Mouse (Mus musculus): ENCODE results near the gene Cyb5r1. TPM values are rescaled to one million over a fixed set of nuclear protein-coding genes. Genes with fewer than 3 reads are reported as not detected.

Cyb5r1 gene
- polyA plus RNA-seq, 1 experiment from 2014 or later = 39.9 TPM

- no peaks in the 10 kb centered on the region for H3K27me3 ChIP-seq (ENCODE audit: control insufficient read depth, insufficient read depth, low read length)
Measured at GRCm38 (mm10) chr1:134374124-134374523, 31.2 kb upstream of the Cyb5r1 start.

GRCm38 (mm10) chr1:134381051-134381450, 24.3 kb upstream of the Cyb5r1 start:
- WGBS = 66% methylated on average over 2 of the region's 2 CpGs

More at GRCm38 (mm10) chr1:134374124-134374523, 31.2 kb upstream of the Cyb5r1 start:
- ATAC-seq (ENCODE audit: insufficient number of reproducible peaks, insufficient read depth, low FRiP score, low read depth) = no peak
- Histone ChIP-seq H3K4me1 (ENCODE audit: control insufficient read depth, insufficient read depth, low read length) (no peaks in the 10 kb centered on the region), H3K9me3 (ENCODE audit: control insufficient read depth, low read depth, low read length) (peaks cover 5% of the 10 kb centered on the region; the same call in 1 of the 2 replicates), H3K27ac (ENCODE audit: low read length) (no peak overlapping the region), H3K36me3 (ENCODE audit: control insufficient read depth, insufficient read depth, low read length) (no peaks in the 10 kb centered on the region), H3K4me3 (ENCODE audit: low read depth, low read length) (no peak overlapping the region), H3K9ac (replicated peaks; ENCODE audit: low read depth, low read length) (no peak overlapping the region), H3K4me2 (replicated peaks; ENCODE audit: low read depth, low read length) (no peak overlapping the region)
- 52% methylated on average over 2 of the region's 2 CpGs for WGBS

DNA sequence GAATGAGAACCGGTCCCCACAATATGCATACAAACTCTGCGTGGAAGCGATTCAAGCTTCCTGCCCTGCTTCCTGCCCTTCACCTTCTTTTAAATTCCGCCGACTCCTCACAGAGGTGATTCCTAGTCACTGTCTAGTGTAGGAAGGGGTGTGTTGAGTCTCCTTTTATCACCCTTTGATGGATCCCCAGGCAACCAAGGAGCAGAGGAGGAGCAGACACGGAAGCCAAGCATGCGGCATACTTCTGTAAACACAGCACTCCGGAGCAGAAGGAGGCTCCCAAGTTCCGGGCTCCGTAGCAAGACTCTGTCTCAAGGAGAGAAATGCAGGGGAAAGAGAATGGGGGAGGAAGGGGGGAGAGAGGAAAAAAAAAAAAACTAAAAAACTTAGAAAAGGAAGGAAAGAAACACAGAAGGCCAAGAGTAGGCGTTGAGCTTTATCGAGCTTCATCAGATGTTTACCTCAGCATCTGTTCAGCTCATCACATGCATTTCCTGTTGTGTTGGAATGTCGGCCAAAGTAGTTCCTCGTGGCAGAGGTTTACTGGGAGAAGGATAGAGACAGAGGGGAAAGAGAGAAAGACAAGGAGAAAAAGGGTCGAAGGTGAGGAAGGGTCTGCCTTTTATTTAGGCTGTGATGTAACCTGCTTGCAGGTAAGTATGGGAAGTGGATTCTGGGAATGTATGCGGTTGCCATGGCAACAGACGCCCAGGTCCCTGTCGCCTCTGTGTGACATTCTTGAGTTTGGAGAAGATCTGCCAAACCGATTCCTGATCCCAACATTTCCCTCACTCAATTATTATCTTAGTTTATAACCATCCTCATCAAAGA, 23.3 kb upstream of the Cyb5r1 start:
- WGBS = 2% methylated on average over 19 of the region's 19 CpGs

More at GRCm38 (mm10) chr1:134381051-134381450, 24.3 kb upstream of the Cyb5r1 start:
- Histone ChIP-seq H3K4me2 (replicated peaks; ENCODE audit: low read depth, low read length) (no peak overlapping the region; the same call in 1 of the 2 replicates), H3K4me1 (ENCODE audit: control insufficient read depth, insufficient read depth, low read length) (peaks cover 8% of the 10 kb centered on the region; the same call in 1 of the 2 replicates), H3K4me3 (ENCODE audit: low read depth, low read length) (no peak overlapping the region), H3K27ac (ENCODE audit: low read length) (no peak overlapping the region), H3K36me3 (ENCODE audit: control insufficient read depth, insufficient read depth, low read length) (no peaks in the 10 kb centered on the region), H3K9ac (replicated peaks; ENCODE audit: low read depth, low read length) (no peak overlapping the region), H3K27me3 (ENCODE audit: control insufficient read depth, insufficient read depth, low read length) (no peaks in the 10 kb centered on the region), H3K9me3 (ENCODE audit: control insufficient read depth, low read depth, low read length) (no peaks in the 10 kb centered on the region)
- ATAC-seq (ENCODE audit: insufficient number of reproducible peaks, insufficient read depth, low FRiP score, low read depth) = no peak

DNA sequence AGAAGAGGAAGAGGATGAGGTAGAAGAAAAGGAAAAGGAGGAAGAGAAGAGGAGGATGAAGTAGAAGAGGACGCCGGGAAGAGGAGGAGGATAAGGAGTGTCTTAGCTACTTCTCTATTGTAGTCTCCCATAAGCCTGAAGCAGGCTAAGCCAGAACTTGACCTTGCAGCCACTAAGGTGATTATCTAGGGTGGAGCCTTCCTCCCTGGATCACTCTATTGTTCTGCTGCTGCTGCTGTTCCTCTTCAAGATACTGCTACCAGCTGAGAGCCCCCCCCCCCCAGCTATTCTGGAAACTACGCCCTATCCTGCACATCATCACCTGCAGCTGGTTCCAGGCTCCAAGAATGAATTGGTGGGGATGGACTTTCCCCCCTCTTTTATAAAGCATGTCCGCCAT, 20.8 kb upstream of the Cyb5r1 start:
- H3K4me1 ChIP-seq (ENCODE audit: control insufficient read depth, insufficient read depth, low read length) = peaks cover 8% of the 10 kb centered on the region; the same call in 1 of the 2 replicates
- no peak overlapping the region for H3K9ac ChIP-seq (replicated peaks; ENCODE audit: low read depth, low read length)
- H3K4me3 ChIP-seq (ENCODE audit: low read depth, low read length) = no peak overlapping the region
- WGBS = 87% methylated on average over 4 of the region's 4 CpGs
- no peaks in the 10 kb centered on the region for H3K9me3 ChIP-seq (ENCODE audit: control insufficient read depth, low read depth, low read length)
- H3K27ac ChIP-seq (ENCODE audit: low read length) = no peak overlapping the region
- no peaks in the 10 kb centered on the region for H3K27me3 ChIP-seq (ENCODE audit: control insufficient read depth, insufficient read depth, low read length)
- no peak for ATAC-seq (ENCODE audit: insufficient number of reproducible peaks, insufficient read depth, low FRiP score, low read depth)
- H3K4me2 ChIP-seq (replicated peaks; ENCODE audit: low read depth, low read length) = no peak overlapping the region
- no peaks in the 10 kb centered on the region for H3K36me3 ChIP-seq (ENCODE audit: control insufficient read depth, insufficient read depth, low read length)

More for the DNA sequence above, 23.3 kb upstream of the Cyb5r1 start:
- Histone ChIP-seq H3K4me2 (replicated peaks; ENCODE audit: low read depth, low read length) (peak overlapping the region; percentile 49), H3K27ac (ENCODE audit: low read length) (no peak overlapping the region), H3K4me3 (ENCODE audit: low read depth, low read length) (peak overlapping the region; percentile 23), H3K4me1 (ENCODE audit: control insufficient read depth, insufficient read depth, low read length) (peaks cover 8% of the 10 kb centered on the region; the same call in 1 of the 2 replicates), H3K9ac (replicated peaks; ENCODE audit: low read depth, low read length) (no peak overlapping the region), H3K9me3 (ENCODE audit: control insufficient read depth, low read depth, low read length) (no peaks in the 10 kb centered on the region), H3K27me3 (ENCODE audit: control insufficient read depth, insufficient read depth, low read length) (no peaks in the 10 kb centered on the region), H3K36me3 (ENCODE audit: control insufficient read depth, insufficient read depth, low read length) (no peaks in the 10 kb centered on the region)
- no peak for ATAC-seq (ENCODE audit: insufficient number of reproducible peaks, insufficient read depth, low FRiP score, low read depth)

- Histone ChIP-seq H3K27me3 (ENCODE audit: control insufficient read depth, insufficient read depth, low read length) (no peaks in the 10 kb centered on the region), H3K4me2 (replicated peaks; ENCODE audit: low read depth, low read length) (no peak overlapping the region), H3K27ac (ENCODE audit: low read length) (no peak overlapping the region), H3K36me3 (ENCODE audit: control insufficient read depth, insufficient read depth, low read length) (no peaks in the 10 kb centered on the region), H3K9me3 (ENCODE audit: control insufficient read depth, low read depth, low read length) (no peaks in the 10 kb centered on the region), H3K9ac (replicated peaks; ENCODE audit: low read depth, low read length) (no peak overlapping the region), H3K4me1 (ENCODE audit: control insufficient read depth, insufficient read depth, low read length) (peaks cover 8% of the 10 kb centered on the region; the same call in 1 of the 2 replicates), H3K4me3 (ENCODE audit: low read depth, low read length) (no peak overlapping the region)
- no peak for ATAC-seq (ENCODE audit: insufficient number of reproducible peaks, insufficient read depth, low FRiP score, low read depth)
Measured at GRCm38 (mm10) chr1:134385176-134385575, 20.2 kb upstream of the Cyb5r1 start.

DNA sequence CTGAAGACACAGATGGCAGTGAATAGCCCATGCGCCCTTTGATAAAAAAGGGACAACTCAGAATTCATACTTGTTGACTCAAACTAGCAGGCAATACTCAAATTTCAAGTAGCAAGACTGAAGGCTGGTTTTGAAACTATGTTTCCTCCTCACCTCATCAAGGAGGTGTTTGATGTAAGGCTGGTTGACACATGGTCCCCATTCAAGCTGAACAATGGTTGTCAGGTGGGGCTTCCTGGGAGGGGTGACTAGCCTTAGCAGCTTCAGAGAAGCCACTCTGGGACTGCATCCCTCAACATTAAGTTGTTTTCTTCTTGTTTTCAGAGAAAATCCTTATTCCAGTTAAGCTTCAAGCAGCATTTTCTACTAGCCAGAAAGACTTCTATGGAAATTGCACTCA, 19.7 kb upstream of the Cyb5r1 start, which contains the start of gene 4933406M09Rik:
TSS of gene 4933406M09Rik (plus strand) at position 275 of the 400 bp plus-strand sequence.
- Histone ChIP-seq H3K9ac (replicated peaks; ENCODE audit: low read depth, low read length) (no peak within 1 kb of the TSS), H3K4me2 (replicated peaks; ENCODE audit: low read depth, low read length) (no peak within 1 kb of the TSS), H3K27ac (ENCODE audit: low read length) (no peak within 1 kb of the TSS), H3K27me3 (ENCODE audit: control insufficient read depth, insufficient read depth, low read length) (no peaks in the 10 kb centered on the region), H3K36me3 (ENCODE audit: control insufficient read depth, insufficient read depth, low read length) (no peaks in the 10 kb centered on the region), H3K4me3 (ENCODE audit: low read depth, low read length) (no peak within 1 kb of the TSS), H3K4me1 (ENCODE audit: control insufficient read depth, insufficient read depth, low read length) (peaks cover 8% of the 10 kb centered on the region; the same call in 1 of the 2 replicates), H3K9me3 (ENCODE audit: control insufficient read depth, low read depth, low read length) (no peaks in the 10 kb centered on the region)
- 80% methylated on average over 1 of the region's 1 CpGs for WGBS
- ATAC-seq (ENCODE audit: insufficient number of reproducible peaks, insufficient read depth, low FRiP score, low read depth) = no peak

- no peak for ATAC-seq (ENCODE audit: insufficient number of reproducible peaks, insufficient read depth, low FRiP score, low read depth)
Measured at GRCm38 (mm10) chr1:134393827-134394226, 11.5 kb upstream of the Cyb5r1 start.

GRCm38 (mm10) chr1:134398210-134398609, 7.1 kb upstream of the Cyb5r1 start:
- Histone ChIP-seq H3K4me3 (ENCODE audit: low read depth, low read length) (no peak overlapping the region), H3K36me3 (ENCODE audit: control insufficient read depth, insufficient read depth, low read length) (no peaks in the 10 kb centered on the region), H3K27me3 (ENCODE audit: control insufficient read depth, insufficient read depth, low read length) (no peaks in the 10 kb centered on the region), H3K9me3 (ENCODE audit: control insufficient read depth, low read depth, low read length) (no peaks in the 10 kb centered on the region), H3K4me1 (ENCODE audit: control insufficient read depth, insufficient read depth, low read length) (no peaks in the 10 kb centered on the region), H3K4me2 (replicated peaks; ENCODE audit: low read depth, low read length) (no peak overlapping the region), H3K9ac (replicated peaks; ENCODE audit: low read depth, low read length) (no peak overlapping the region), H3K27ac (ENCODE audit: low read length) (no peak overlapping the region)
- WGBS = 91% methylated on average over 12 of the region's 12 CpGs
- ATAC-seq (ENCODE audit: insufficient number of reproducible peaks, insufficient read depth, low FRiP score, low read depth) = no peak

More at GRCm38 (mm10) chr1:134393827-134394226, 11.5 kb upstream of the Cyb5r1 start:
- H3K4me3 ChIP-seq (ENCODE audit: low read depth, low read length) = no peak overlapping the region
- H3K36me3 ChIP-seq (ENCODE audit: control insufficient read depth, insufficient read depth, low read length) = no peaks in the 10 kb centered on the region
- no peak overlapping the region for H3K27ac ChIP-seq (ENCODE audit: low read length)
- no peaks in the 10 kb centered on the region for H3K4me1 ChIP-seq (ENCODE audit: control insufficient read depth, insufficient read depth, low read length)
- no peak overlapping the region for H3K4me2 ChIP-seq (replicated peaks; ENCODE audit: low read depth, low read length)
- WGBS = 32% methylated on average over 5 of the region's 5 CpGs
- no peaks in the 10 kb centered on the region for H3K9me3 ChIP-seq (ENCODE audit: control insufficient read depth, low read depth, low read length)
- no peaks in the 10 kb centered on the region for H3K27me3 ChIP-seq (ENCODE audit: control insufficient read depth, insufficient read depth, low read length)
- no peak overlapping the region for H3K9ac ChIP-seq (replicated peaks; ENCODE audit: low read depth, low read length)

Data from stomach, embryonic 14.5 days (tissue).